Mouse (Mus musculus): ENCODE results near the gene Ptprd. TPM values are rescaled to one million over a fixed set of nuclear protein-coding genes. Genes with fewer than 3 reads are reported as not detected.

The Ptprd gene
- total and polyA plus RNA-seq, 3 experiments: not detected

DNA sequence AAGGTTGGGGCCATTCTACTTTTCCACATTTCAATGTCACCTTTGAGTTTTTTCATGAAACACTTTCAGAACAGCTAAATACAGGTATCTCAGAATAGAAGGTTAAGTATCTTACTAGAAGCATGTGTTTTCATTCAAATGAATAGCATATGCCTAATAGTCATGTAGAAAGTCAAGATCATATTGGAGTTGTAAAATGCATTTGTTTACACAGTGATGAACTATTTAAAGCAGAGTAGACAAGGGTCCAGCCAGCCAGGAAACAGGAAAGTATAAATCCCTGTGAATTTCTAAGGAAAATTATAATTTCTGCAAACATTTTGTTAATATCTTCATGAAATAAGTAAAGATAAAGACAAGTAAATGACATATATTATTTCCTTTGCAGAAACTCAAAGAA, 1970.2 kb downstream of the Ptprd start:
- TF ChIP-seq USF2 (IDR thresholded peaks at IDR 0.05; ENCODE audit: borderline replicate concordance in 1 of 2, insufficient read depth in 1 of 2, low read depth in 1 of 2, low read length in 2 of 2): no peak
- Histone ChIP-seq H3K9me3 (replicated peaks; ENCODE audit: insufficient read depth, low read length) (no peaks in the 10 kb centered on the region), H3K79me2 (ENCODE audit: control insufficient read depth, insufficient read depth, low read length, poor library complexity) (no peaks in the 10 kb centered on the region), H3K9ac (ENCODE audit: control insufficient read depth, low read depth, low read length, poor library complexity, severe bottlenecking) (no peak overlapping the region), H3K36me3 (ENCODE audit: control insufficient read depth in 1 of 2, insufficient read depth in 2 of 2, low read length in 2 of 2) (no peaks in the 10 kb centered on the region), H3K27me3 (ENCODE audit: control insufficient read depth in 1 of 2, insufficient read depth in 2 of 2, low read length in 2 of 2) (no peaks in the 10 kb centered on the region), H3K4me1 (ENCODE audit: control insufficient read depth in 1 of 2, insufficient read depth in 2 of 2, low read length in 2 of 2) (no peaks in the 10 kb centered on the region), H3K4me3 (ENCODE audit: control insufficient read depth in 1 of 2, insufficient read depth in 1 of 2, low read depth in 2 of 2, low read length in 2 of 2) (no peak overlapping the region), H3K27ac (ENCODE audit: control insufficient read depth, low read depth, low read length) (no peak overlapping the region)
- no peak for DNase-seq (ENCODE audit: low read depth, low spot score)

DNA sequence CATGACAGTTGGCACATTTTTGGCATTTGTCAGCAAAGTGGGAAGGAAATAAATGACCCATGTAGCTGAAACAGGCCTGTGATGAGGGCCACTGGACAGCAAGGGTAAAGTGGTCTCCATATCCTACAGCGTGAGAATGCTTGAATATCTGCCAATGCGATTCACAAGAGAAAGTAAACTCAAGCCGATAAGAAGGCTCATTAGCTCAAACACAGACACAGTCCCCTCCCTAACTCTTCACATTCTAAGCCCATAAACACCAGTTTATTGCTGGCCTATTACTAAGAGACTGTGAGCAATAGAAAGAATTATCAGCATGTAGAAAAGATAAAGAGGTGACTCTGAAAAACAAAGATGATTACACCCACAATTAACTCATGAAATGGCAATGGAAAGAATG, 1970.6 kb downstream of the Ptprd start:
- no peaks in the 10 kb centered on the region for H3K9me3 ChIP-seq (replicated peaks; ENCODE audit: insufficient read depth, low read length)
- H3K9ac ChIP-seq (ENCODE audit: control insufficient read depth, low read depth, low read length, poor library complexity, severe bottlenecking): no peak overlapping the region
- DNase-seq (ENCODE audit: low read depth, low spot score): no peak
- no peak overlapping the region for H3K27ac ChIP-seq (ENCODE audit: control insufficient read depth, low read depth, low read length)
- H3K36me3 ChIP-seq (ENCODE audit: control insufficient read depth in 1 of 2, insufficient read depth in 2 of 2, low read length in 2 of 2): no peaks in the 10 kb centered on the region
- no peaks in the 10 kb centered on the region for H3K27me3 ChIP-seq (ENCODE audit: control insufficient read depth in 1 of 2, insufficient read depth in 2 of 2, low read length in 2 of 2)
- TF ChIP-seq KAT2A (conservative IDR thresholded peaks at IDR 0.05; ENCODE audit: low read depth, low read length) (no peak), MAZ (IDR thresholded peaks at IDR 0.05; ENCODE audit: low read depth, low read length) (no peak), E2F4 (IDR thresholded peaks at IDR 0.05; ENCODE audit: borderline replicate concordance, low read depth, low read length) (no peak), ZKSCAN1 (IDR thresholded peaks at IDR 0.05; ENCODE audit: low read depth, low read length) (no peak), RAD21 (IDR thresholded peaks at IDR 0.05; ENCODE audit: low read depth, low read length) (no peak), ZNF384 (IDR thresholded peaks at IDR 0.05; ENCODE audit: low read depth, low read length) (no peak), SIN3A (IDR thresholded peaks at IDR 0.05; ENCODE audit: low read length) (no peak), CHD1 (IDR thresholded peaks at IDR 0.05; ENCODE audit: low read depth, low read length) (no peak), RCOR1 (IDR thresholded peaks at IDR 0.05; ENCODE audit: low read depth, low read length) (no peak), POLR2AphosphoS5 (IDR thresholded peaks at IDR 0.05; ENCODE audit: borderline replicate concordance, low read depth, low read length) (no peak)
- H3K4me3 ChIP-seq (ENCODE audit: control insufficient read depth in 1 of 2, insufficient read depth in 1 of 2, low read depth in 2 of 2, low read length in 2 of 2): no peak overlapping the region
- no peaks in the 10 kb centered on the region for H3K4me1 ChIP-seq (ENCODE audit: control insufficient read depth in 1 of 2, insufficient read depth in 2 of 2, low read length in 2 of 2)
- no peaks in the 10 kb centered on the region for H3K79me2 ChIP-seq (ENCODE audit: control insufficient read depth, insufficient read depth, low read length, poor library complexity)

DNA sequence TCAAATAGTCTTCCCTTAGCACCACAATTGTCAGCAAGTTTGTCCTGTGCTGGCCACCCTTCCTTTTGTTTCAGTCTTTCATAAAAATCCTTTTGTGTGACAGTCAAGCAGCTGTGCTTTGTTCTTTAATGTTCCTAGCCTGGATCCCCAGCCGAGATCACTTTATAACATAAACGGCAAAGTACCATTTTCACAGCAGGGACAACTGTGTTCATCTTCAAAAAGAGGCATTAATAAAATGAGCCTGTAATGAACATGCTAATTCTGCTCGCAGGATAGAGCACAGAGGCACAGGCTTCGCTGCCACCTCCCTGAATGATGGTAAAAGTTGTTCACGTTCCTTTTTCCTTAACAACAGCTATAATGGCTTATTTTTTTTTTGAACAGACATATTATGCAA, 1972.7 kb downstream of the Ptprd start:
- DNase-seq (ENCODE audit: low read depth, low spot score): no peak
- H3K79me2 ChIP-seq (ENCODE audit: control insufficient read depth, insufficient read depth, low read length, poor library complexity): no peaks in the 10 kb centered on the region
- H3K27me3 ChIP-seq (ENCODE audit: control insufficient read depth in 1 of 2, insufficient read depth in 2 of 2, low read length in 2 of 2): no peaks in the 10 kb centered on the region
- H3K27ac ChIP-seq (ENCODE audit: control insufficient read depth, low read depth, low read length): no peak overlapping the region
- H3K4me1 ChIP-seq (ENCODE audit: control insufficient read depth in 1 of 2, insufficient read depth in 2 of 2, low read length in 2 of 2): no peaks in the 10 kb centered on the region
- TF ChIP-seq MEF2A (IDR thresholded peaks at IDR 0.05; ENCODE audit: extremely low read depth, insufficient replicate concordance, low read depth, low read length, poor library complexity, severe bottlenecking): no peak
- TF ChIP-seq TAL1 (IDR thresholded peaks at IDR 0.05; ENCODE audit: low read length): no peak
- no peak for TF ChIP-seq MAX (IDR thresholded peaks at IDR 0.05; ENCODE audit: low read length)
- TF ChIP-seq E2F4 (IDR thresholded peaks at IDR 0.05; ENCODE audit: borderline replicate concordance, low read depth, low read length): no peak
- no peak for TF ChIP-seq CHD1 (IDR thresholded peaks at IDR 0.05; ENCODE audit: low read depth, low read length)
- no peak for TF ChIP-seq TBP (IDR thresholded peaks at IDR 0.05; ENCODE audit: low read depth, low read length)
- no peak for TF ChIP-seq ELF1 (IDR thresholded peaks at IDR 0.05; ENCODE audit: low read depth, low read length)
- no peak for TF ChIP-seq BHLHE40 (IDR thresholded peaks at IDR 0.05; ENCODE audit: borderline replicate concordance, low read depth, low read length)
- TF ChIP-seq ETS1 (IDR thresholded peaks at IDR 0.05; ENCODE audit: low read depth, low read length): no peak
- TF ChIP-seq MXI1 (IDR thresholded peaks at IDR 0.05; ENCODE audit: low read depth, low read length): no peak
- no peak for TF ChIP-seq POLR2AphosphoS5 (IDR thresholded peaks at IDR 0.05; ENCODE audit: borderline replicate concordance, low read depth, low read length)
- TF ChIP-seq CHD2 (IDR thresholded peaks at IDR 0.05; ENCODE audit: low read length): no peak
- no peak for TF ChIP-seq HCFC1 (IDR thresholded peaks at IDR 0.05; ENCODE audit: low read depth, low read length)
- TF ChIP-seq KAT2A (conservative IDR thresholded peaks at IDR 0.05; ENCODE audit: low read depth, low read length): no peak
- no peak for TF ChIP-seq USF1 (IDR thresholded peaks at IDR 0.05; ENCODE audit: low read depth, low read length)
- no peak for TF ChIP-seq SMC3 (IDR thresholded peaks at IDR 0.05; ENCODE audit: low read depth, low read length)
- TF ChIP-seq NRF1 (IDR thresholded peaks at IDR 0.05; ENCODE audit: insufficient read depth, low read depth, low read length, poor library complexity, severe bottlenecking): no peak
- no peak for TF ChIP-seq JUND (IDR thresholded peaks at IDR 0.05; ENCODE audit: low read depth, low read length)
- TF ChIP-seq RCOR1 (IDR thresholded peaks at IDR 0.05; ENCODE audit: low read depth, low read length): no peak
- H3K4me3 ChIP-seq (ENCODE audit: control insufficient read depth in 1 of 2, insufficient read depth in 1 of 2, low read depth in 2 of 2, low read length in 2 of 2): no peak overlapping the region
- no peaks in the 10 kb centered on the region for H3K36me3 ChIP-seq (ENCODE audit: control insufficient read depth in 1 of 2, insufficient read depth in 2 of 2, low read length in 2 of 2)
- no peak overlapping the region for H3K9ac ChIP-seq (ENCODE audit: control insufficient read depth, low read depth, low read length, poor library complexity, severe bottlenecking)
- no peaks in the 10 kb centered on the region for H3K9me3 ChIP-seq (replicated peaks; ENCODE audit: insufficient read depth, low read length)

Measured in MEL (cell line).